8 mouse cellular contexts compared by ENCODE assay signal in genomic region chr17:43016371-43017331, GRCm38 (mm10). TPM values are rescaled to one million over a fixed set of nuclear protein-coding genes. Genes with fewer than 3 reads are reported as not detected.
A peak's percentile ranks its signal among the peaks of the same experiment; 100 is the strongest.
DNase-seq lines count a peak whose midpoint lies in the region; ATAC-seq lines count a peak whose summit lies in the region.

Gene Tnfrsf21, plus strand, starts transcription at chr17:43016555.

- peak within 1 kb of the TSS; percentile 91 for H3K4me2 ChIP-seq in embryonic facial prominence, embryonic 12.5 days (replicated peaks)
- H3K4me2 ChIP-seq in midbrain, embryonic 11.5 days: peak within 1 kb of the TSS; percentile 86

- intact Hi-C loops in left cerebral cortex, postnatal 4 days (cut with DNase I): loop anchor here (1.0 to 10.0 kb wide), 4 partner anchors 61 to 598 kb away; no protein-coding TSS in a partner anchor

- H3K9ac ChIP-seq in embryonic facial prominence, embryonic 12.5 days: peak within 1 kb of the TSS; percentile 85
- H3K9ac ChIP-seq in midbrain, embryonic 11.5 days (ENCODE audit: low read length): peak within 1 kb of the TSS; percentile 92

- peak; percentile 82 to 85 for DNase-seq in adrenal gland, postnatal 36 days
- DNase-seq in kidney, adult 11 months: peak; percentile 93
- peak; percentile 96 for DNase-seq in left cerebral cortex, postnatal 4 days
- DNase-seq in midbrain, embryonic 11.5 days (ENCODE audit: low spot score, missing footprints): peak; percentile 98
- peak; percentile 85 for DNase-seq in right cerebral cortex, postnatal 4 days
- DNase-seq in yolk sac, embryonic 10.5 days (ENCODE audit: low spot score): peak; percentile 92

- H3K36me3 ChIP-seq in embryonic facial prominence, embryonic 12.5 days: no peaks in the 10 kb centered on the region
- H3K36me3 ChIP-seq in midbrain, embryonic 11.5 days (ENCODE audit: control insufficient read depth, insufficient read depth, low read length): no peaks in the 10 kb centered on the region

- WGBS in embryonic facial prominence, embryonic 12.5 days: under 1% methylated on average over 80 of the region's 80 CpGs
- under 1% methylated on average over 72 of the region's 80 CpGs for WGBS in midbrain, embryonic 11.5 days

- no peaks in the 10 kb centered on the region for H3K9me3 ChIP-seq in embryonic facial prominence, embryonic 12.5 days
- H3K9me3 ChIP-seq in midbrain, embryonic 11.5 days (ENCODE audit: control insufficient read depth, low read length): no peaks in the 10 kb centered on the region

- peaks cover 6% of the 10 kb centered on the region; the same call in 1 of the 2 replicates for H3K4me1 ChIP-seq in embryonic facial prominence, embryonic 12.5 days
- no peaks in the 10 kb centered on the region for H3K4me1 ChIP-seq in midbrain, embryonic 11.5 days (ENCODE audit: control insufficient read depth, insufficient read depth, low read length)

- H3K27me3 ChIP-seq in embryonic facial prominence, embryonic 12.5 days: no peaks in the 10 kb centered on the region
- no peaks in the 10 kb centered on the region for H3K27me3 ChIP-seq in midbrain, embryonic 11.5 days (ENCODE audit: control insufficient read depth, insufficient read depth, low read length)

- H3K4me3 ChIP-seq in embryonic facial prominence, embryonic 12.5 days: peak within 1 kb of the TSS; percentile 81
- peak within 1 kb of the TSS; percentile 80 for H3K4me3 ChIP-seq in midbrain, embryonic 11.5 days (ENCODE audit: low read depth, low read length)

- peak within 1 kb of the TSS; percentile 81 for H3K27ac ChIP-seq in embryonic facial prominence, embryonic 12.5 days
- peak within 1 kb of the TSS; percentile 68 for H3K27ac ChIP-seq in midbrain, embryonic 11.5 days (ENCODE audit: low read depth, low read length)

- peak; percentile 78 for ATAC-seq in embryonic facial prominence, embryonic 12.5 days (ENCODE audit: insufficient number of reproducible peaks, insufficient read depth, low FRiP score, low TSS enrichment)
- ATAC-seq in granulocyte monocyte progenitor cell, adult 5-6 weeks (replicated peaks; ENCODE audit: poor library complexity, severe bottlenecking): peak; percentile 87
- ATAC-seq in midbrain, embryonic 11.5 days (ENCODE audit: low FRiP score): peak; percentile 97

RNA-seq across cellular contexts. Expression of gene Tnfrsf21, which starts in this region (rescaled TPM):
- 1 to 10 TPM; 2.3 to 3.5 TPM for total RNA-seq in adrenal gland, postnatal 36 days (2021)
- 25.6 and 27.9 TPM in 2 replicates for polyA plus RNA-seq in embryonic facial prominence, embryonic 12.5 days (2016; fragmentation: Nextera tagmentation; extraction: Ambion mirVana)
- 54.2 and 61.4 TPM in 2 replicates for total RNA-seq in granulocyte monocyte progenitor cell, adult 5-6 weeks (2014; fragmentation: Nextera tagmentation)
- 53.1 and 62.5 TPM in 2 replicates for total RNA-seq in granulocyte monocyte progenitor cell, adult 5-6 weeks (2017)
- 10 to 100 TPM; 83.9 to 89.7 TPM for total RNA-seq in left cerebral cortex, postnatal 4 days (2021)
- polyA plus RNA-seq in midbrain, embryonic 11.5 days (2014; fragmentation: Nextera tagmentation; extraction: Ambion mirVana): 27.6 and 29.4 TPM in 2 replicates

Comparison
In these comparisons a context has a peak if more than half of its experiments do, and no peak if none do; other contexts are left out.
1. Peak in every context shown above with its lines: DNase-seq, ATAC-seq, H3K4me3 ChIP-seq and H3K27ac ChIP-seq.
2. RNA of gene Tnfrsf21 (total RNA-seq): 83.9 to 89.7 TPM in left cerebral cortex, postnatal 4 days and 53.1 to 62.5 TPM in granulocyte monocyte progenitor cell, adult 5-6 weeks; 2.3 to 3.5 TPM in adrenal gland, postnatal 36 days; every median in the first group is over 10 times any median in the second.